Mouse (Mus musculus) spleen, postnatal 14 days (tissue): ENCODE measurements at regions not wholly inside any gene's neighbourhood (a gene's known extent, or its start where the extent isn't known, plus 50 kb on each side); places are given as distances from the start of the nearest gene placed in this dataset.

Experiments used
- DNase-seq, 2 experiments: peaks; one replicate each; pipeline ENCODE4 v3.0.0; 2021 to 2022; ENCODE audit warnings: low spot score in 2 of 2

DNA sequence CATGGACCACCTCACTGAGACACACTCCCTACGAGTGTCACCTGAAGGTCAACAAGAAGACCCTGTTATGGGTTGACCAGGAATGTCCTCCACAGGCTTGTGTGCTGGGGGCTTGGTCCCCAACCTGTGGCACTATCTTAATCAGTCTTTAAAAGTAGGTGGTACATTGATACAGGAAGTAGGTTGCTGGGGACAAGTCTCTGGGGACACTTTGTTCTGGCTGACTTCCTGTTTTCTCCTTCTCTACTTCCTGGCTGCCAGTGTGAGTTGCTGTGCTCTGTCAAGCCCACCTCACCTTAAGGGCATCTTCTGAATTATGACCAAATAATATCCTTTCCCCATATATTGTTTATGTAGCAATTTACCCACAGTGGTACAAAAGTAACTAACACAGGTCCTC, 96.1 kb downstream of the Cct6b start:
- DNase-seq, result peak in 1 of 2 experiments; percentile 31

DNA sequence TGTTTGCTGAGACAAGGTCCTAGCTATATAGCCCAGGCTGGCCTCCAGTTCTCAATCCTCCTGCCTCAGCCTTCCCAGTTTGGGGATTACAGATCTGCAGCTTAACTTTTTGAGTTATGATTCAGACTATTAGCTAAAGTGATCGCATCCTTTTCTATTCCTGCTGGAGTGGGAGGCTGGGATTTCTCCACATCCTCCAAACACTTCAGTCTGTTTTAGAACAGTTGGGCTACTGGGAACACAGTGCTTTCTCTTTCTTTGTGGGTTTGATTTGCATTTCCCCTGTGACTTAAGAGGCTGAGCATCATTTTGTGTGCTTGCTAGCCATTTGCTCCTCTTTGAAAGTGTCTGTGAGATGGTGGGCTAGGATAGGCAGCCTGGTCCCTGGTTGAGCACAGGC, 100.0 kb downstream of the Cct6b start:
- DNase-seq, result no peak

DNA sequence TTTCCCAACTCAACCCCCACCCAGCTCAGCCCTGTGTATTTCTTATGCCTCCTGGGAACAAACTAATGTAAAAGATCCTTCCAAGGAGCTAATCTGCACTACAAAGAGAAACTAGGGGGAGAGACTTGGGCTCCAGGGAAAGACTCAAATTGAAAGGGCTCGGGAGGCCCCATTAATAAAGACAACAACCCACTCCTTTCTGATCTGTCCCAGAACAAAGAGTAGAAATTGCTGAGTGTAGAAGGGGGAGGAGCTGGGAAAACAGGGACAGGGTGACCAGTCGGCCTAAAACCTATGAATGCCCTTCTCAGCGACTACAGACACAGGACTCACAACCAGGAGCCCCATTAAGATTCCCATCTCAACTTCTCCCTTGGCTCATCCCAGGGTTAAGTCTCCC, 102.0 kb downstream of the Cct6b start:
- DNase-seq, result no peak

DNA sequence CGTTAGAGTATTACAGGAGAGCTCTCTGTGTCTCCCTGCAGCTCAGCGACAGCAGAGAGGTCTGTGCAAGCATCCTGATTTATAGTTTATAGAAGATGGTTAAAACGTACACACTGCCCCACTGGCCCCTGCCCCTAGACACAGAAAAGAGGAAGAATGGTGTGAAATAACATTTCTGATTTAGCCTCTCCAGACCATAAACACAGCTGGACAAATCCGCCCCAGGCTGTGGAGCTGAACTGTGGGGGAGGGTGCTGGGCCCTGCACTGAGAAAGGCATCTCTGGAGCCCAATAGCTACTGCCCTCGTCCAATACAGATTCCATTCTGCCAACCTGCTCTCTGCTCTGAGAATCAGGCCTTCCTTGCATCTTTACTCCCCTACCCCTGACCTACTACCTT, 112.4 kb downstream of the Cct6b start:
- no peak for DNase-seq

DNA sequence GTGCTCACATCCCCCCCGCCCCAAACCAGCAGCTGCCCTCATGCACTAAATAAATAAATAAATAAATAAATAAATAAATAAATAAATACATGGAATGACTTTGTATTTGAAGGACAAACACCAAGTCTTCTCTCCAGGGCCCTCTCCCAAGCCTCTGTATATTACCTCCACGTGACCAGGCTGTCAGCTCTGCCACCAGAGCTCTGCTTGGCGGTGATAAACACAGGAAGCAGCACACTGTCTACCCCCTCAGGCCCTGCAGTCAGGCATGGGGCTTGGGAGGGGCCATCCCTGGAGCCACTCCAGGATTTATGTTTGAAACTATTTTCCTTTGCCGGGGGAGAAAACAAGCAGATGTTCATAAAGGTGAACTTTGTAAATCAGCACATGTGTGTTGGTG, 125.6 kb downstream of the Cct6b start:
- no peak for DNase-seq

DNA sequence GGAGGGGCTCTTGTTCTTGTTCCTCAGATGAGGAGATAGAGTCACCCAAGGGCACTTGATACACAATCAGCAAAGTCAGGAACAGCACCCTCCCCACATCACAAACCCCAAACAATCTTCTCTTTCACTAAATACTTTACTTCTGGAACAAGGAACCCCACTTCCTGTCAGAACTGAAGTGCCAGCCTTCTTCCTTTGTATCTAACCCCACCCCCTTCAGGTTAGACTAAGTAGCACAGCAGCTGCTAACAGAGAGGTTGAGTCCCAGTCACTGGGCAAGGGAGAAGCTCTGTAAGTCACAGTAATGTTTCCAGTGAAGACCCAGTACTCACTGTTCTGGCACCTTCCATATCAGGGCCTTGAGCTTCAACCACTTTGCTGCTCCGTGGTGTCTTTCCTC, 131.9 kb downstream of the Cct6b start:
- peak in 1 of 2 experiments; percentile 4 for DNase-seq

DNA sequence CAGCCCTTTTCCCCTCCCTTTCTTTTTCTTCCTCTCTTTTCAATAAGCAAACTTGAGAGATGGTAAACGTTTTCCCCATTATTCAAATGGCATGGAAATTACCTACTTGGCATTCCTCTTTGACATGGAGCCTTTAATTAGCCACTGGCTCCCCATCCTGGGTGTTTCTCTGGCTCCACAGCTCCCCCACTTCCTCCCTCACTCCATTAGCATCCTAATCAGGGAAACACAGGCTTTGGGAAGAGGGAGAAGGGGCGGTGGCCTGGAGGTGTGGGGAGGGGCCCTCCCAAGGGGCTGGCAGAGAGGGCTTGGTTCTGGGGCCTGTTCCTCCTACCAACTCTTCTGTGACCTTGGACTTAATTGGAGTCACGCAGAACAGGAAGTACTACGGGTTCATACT, 132.7 kb downstream of the Cct6b start:
- no peak for DNase-seq

DNA sequence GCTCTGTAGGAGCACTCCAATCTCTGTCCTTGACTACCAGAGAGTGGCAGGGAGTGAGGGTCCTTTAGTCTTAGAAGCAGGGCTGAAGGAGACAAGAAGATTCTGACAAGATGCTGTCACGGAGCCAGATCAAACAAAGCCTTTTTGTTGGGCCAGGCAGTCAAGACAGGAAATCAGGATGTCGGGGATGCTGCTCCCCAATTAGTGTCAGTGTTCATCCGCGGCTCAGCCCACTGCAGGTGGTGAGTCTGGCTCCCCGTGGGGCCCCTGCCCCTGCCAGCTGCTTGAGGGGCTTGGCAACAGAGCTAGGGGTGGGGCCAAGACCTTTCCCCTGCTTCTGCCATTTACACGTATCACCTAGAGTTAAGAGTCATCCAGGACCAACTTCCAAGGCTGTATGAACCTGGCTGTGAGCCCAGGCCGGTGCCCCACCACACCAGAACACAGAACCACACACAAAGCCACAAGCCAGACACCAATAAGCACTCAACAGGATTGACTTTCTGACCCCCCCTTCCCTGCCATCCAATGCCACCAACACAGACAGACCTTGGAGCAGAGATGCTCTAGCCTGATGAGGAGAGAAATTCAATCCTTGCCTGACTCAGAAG, 137.5 kb downstream of the Cct6b start:
- no peak for DNase-seq

DNA sequence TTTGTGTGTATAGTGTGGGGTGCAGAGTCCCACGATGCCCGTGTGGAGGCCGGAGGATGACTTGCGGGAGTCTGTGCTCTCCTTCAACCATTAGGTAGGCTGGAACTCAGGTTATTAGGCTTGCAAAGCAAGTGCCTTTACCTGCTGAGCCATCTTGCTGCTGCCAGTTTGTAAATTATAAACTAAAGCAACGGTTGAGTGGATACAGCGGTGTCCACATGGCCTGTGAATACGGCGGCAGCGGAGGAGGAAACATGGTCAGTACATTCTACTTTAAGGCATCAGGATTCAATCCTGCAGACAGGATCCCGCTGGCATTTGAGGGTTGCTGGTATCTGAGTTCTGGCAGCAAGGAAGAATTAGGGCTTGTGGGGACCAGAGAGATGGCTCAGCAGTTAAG, 143.1 kb downstream of the Cct6b start:
- DNase-seq, result no peak

DNA sequence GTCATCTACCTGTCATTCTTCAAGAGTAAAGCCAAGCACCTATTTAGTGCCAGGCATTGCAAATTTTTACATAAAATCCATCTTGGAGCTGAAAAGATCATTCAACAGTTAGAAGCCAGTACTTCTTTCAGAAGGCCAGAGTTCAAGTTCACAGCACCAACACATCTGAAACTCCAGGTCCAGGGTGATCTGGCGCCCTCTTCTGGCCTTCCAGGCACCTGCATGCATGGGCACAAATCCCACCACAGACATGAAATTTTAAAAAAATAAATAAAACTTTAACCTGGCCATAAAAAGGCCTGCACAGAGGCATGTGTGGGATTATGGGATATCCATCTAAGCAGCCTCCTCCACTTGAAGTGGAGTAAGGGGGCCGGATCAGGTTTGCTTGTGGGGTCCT, 144.7 kb downstream of the Cct6b start:
- no peak for DNase-seq

DNA sequence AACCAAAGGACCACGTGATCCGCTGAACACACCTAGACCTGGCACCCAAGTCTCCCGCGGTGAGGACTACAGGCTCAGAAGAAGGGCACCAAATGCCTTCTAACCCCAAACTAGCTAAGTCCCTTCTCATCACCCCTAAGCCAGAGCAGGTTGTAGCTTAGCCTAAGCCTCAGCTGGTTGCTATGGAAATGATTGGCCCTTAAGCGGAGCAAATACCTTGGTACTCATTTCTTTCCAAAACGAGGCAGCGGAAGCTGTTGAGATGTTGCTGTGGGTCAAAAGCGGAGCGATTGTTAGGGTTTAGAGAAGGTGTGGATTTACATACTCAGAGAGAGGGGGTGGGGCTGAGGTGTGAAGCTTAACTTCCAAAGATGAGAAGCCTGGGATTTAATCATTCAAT, 145.7 kb downstream of the Cct6b start:
- no peak for DNase-seq

DNA sequence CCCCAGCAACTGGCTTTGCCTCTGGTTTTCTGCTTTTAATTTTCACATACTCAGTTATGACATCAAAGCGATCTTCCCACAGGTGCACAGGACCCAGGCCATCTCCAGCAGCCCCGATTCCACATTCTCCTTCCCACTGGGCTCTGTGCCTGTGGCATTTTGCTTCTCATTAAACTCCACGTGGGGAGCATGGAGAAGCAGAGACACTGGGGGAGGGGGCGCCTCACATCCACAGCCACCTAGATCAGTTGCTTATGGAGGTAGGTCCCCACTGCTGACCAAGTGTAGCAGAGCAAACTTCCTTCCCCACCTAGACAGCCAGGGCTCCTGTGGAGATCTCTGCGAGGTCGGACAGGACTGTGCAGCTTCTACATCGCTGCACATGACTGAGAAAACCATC, 147.3 kb downstream of the Cct6b start:
- DNase-seq, result no peak

DNA sequence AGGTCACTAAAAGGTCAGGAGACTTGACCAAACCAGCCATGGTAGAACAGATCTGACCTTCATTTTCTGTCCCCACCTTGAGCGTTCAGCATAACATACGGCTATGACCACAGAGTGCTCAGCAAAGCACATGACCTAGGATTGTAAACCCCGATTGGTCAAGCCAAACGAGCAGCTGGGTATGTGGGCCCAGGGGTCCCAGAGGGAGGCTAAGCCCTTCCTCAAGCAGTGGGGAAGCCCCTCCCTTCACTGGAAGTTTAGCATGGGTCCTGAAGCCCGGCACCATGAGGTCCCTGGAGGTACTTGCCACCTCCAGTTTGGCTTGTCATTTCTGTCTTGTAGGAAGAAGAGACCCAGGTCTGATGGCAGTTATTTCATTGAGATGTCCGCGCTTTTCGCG, 149.8 kb downstream of the Cct6b start:
- no peak for DNase-seq

DNA sequence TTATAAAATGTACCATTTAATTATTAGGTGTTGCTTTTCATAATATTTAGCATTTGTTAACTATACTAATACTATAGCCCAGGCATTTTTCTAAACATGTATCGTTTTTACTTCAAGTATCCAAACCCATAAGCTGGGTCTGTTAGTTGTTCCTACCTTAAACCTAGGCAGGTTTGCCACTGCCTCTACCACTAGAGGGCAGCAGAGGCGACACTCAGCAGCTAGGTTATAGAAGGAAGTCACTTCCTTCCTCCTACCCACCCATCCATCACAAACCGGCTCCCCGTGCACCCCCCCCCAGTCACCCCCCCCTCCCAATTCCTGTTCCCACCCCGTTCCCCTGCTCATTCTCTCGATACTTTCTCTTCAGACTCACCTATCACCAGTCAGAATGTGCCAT, 150.6 kb downstream of the Cct6b start:
- peak; percentile 40 to 63 for DNase-seq

DNA sequence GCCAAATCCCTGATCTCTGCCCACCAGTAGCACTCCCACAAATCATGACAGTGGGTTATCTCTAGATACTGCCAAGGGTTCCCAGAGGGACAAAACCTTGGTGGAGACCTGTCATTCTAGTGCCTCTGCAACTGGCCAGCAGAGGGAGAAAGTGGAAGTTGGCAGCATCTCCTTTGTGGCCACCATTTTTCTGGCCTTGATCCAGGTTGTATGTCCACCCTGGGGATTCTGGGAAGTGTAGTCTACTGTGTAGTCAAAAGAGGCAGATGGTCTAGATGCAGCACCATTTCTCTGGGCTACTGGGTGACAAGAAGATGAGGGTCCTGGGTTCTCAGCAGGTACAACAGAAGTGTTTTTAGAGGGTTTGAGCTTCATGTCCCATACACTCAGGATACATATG, 152.1 kb downstream of the Cct6b start:
- DNase-seq, result peak in 1 of 2 experiments; percentile 15

DNA sequence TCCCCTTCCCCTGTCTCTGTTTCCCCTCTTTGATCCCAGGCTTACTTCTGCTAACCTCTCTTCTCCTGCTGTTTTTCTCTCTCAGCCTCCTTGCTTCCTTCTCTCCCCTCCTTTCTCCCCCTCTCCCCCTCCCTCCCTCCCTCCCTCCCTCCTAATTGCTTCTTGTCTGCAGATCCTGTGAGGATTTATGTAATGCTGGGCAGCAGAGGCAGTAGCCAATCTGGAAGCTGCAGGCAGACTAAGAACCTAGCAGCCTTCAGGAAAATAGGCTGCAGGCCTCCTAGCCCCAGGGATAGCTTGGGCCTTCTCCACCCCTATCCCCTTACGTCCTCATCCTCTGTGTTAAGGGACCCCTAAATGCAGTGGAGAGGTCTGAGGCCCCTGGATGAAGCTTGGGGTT, 155.2 kb downstream of the Cct6b start:
- DNase-seq, result no peak

DNA sequence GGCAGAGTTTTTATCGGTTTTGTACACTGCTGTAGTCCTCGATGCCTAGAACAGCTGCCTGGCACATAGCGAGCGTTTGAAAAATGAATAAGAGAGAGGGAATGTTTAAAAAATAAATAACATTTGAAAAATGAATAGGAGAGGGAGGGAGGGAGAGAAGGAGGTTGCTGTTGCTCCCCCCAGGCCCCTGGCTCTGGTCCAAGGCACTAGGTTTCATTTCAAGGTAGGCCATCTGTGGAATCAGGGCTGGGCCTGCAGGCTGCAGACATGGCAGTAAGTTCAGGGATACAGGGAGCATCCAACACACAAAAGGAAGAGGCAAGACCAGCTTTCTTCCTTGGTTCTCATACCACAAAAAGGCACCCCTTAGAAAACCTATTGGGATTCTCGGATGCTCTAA, 156.5 kb downstream of the Cct6b start:
- no peak for DNase-seq

DNA sequence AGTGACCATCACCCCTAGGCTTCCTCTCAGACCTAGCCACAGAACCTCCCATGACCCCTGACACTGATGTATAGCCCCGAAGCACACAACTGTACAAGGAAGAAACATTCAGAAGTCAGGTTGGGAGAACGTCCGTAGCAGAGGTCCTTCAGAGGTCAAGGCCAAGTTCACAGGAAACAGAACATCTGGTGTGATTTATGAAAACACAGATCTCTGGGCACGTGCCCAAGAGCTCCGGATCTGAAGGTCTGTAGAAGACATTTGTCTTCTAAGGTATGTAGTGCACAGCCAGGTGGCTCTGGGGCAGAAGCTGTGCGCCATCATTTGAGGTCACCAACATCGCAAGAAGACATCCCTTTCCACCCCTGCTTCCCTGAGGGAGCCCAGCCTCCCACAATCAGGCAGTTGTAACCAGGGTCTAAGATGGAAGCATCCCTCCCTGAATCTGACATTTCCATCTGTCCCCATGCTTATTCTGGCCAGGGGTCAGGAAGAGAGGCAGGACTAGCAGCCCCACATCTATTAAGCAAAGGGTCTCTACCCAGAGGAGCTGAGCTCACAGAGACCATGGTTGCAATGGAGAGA, 159.8 kb downstream of the Cct6b start:
- no peak for DNase-seq

DNA sequence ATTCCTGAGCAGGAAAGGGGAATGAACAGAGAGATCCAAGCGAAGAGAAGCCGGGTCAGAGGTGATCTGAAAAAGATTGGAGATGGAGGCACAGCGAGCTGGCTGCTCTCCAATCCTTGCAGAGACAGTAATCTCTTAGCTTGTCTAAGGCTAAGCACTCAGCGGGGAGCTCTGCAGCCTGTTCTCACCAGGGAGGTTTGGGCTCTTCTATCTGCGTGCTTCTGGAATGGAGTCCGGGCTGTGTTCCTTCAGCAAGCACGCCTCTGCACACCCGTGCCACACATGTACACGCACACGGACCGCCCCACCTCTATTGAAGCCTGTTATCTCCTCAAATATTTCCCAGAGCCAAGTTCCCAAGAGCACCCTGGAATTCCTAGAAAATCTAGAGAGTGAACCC, 161.3 kb downstream of the Cct6b start:
- no peak for DNase-seq

DNA sequence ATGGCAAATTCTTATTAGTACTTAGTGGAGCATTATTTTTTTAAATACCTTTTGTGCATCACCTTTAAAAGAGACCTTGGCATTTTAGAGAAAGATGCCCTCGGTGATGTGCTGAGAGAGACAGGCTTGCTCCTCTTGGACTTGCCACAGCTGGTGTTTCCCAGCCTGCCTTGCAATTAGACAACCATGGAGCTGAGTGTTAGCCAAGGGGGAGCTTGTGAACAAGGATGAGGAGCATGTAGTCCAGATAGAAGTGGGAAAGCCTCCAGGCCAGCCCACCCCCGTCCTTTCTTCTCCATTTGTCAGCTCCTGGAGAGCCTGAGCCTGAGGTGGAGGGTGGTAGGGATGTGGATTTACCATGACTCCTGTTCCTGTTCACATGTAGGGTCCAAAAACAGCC, 161.9 kb downstream of the Cct6b start:
- DNase-seq, result no peak

DNA sequence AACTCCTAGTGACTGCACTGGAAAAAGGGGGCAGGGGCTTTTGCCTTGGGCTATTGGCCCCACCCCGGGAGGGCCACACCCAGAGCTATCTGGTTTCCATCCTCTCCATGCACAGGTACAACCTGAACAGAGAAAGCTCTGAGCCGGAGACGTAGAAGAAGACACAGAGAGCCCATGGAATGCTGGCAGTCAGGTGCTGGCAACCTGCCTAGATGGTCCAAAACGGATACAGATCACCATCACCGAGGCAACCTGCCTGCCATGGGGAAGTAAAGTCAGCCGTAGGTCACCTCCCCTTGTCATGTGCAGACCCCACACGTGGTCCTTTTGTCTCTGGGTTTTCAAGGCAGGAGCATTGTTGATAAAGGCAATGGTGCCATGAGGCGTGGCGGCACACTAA, 164.0 kb downstream of the Cct6b start:
- no peak for DNase-seq

DNA sequence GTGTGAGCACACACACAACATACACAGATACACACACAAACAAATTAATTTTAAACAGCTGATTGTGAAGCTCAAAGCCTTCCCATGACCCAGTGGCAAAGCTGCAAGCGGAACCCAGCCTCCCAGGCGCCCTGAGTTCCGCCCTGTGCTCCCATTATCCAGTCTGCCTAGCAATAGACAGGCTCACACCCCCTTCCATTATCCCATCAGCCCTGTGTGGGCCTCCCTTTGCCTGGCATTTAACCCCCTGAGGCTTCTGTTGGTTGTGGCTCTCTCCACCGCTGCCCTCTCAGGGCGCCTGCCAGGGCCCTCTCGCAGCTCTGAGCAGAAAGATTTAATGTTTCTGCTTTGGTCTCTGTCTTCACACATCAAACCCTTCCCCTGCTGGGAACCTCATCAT, 166.4 kb downstream of the Cct6b start:
- DNase-seq, result no peak

DNA sequence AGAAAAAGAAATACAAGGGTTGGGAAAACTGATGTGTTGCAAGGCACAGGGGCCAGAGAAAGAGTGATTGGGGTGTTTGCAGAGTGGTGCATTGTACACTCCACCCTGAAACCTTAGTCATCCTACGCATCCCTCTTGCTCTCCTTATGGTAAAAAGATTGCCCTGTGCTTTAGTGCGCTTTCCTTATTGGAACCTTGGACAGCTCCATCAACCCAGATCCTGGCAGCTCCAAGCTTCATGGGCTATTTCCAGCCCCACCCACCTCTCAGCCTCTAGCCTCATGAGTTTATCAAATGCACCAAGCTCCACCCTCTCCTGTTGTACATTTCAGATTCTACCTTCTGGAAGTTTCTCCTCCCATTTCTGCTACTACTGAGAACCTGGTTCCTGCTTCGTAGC, 167.3 kb downstream of the Cct6b start:
- no peak for DNase-seq

DNA sequence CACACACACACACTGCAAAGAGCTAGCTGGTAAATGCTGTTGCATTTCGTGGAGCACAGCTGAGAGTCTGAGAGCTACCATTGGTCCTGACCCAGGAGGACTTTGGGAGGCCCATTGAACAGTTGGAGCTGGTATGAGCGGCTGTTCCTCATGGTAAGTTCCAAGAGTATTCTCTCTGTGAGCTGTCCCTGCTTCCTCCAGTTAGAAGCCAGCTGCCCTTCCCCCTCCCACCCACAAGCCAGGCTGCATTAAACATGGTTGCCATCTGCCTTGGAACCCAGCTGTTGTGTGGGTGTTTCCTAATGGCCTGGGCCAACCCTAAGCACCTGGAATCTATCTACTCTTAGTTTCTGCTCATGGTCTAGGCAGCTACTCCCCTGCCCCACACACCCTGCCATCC, 174.4 kb downstream of the Cct6b start:
- no peak for DNase-seq
